Mouse (Mus musculus): Measurements from ENCODE around the gene Csgalnact2. TPM values are rescaled to one million over a fixed set of nuclear protein-coding genes. Genes with fewer than 3 reads are reported as not detected.
A peak's percentile ranks its signal among the peaks of the same experiment; 100 is the strongest.

Csgalnact2 gene
- total RNA-seq, 1 experiment from 2014 or later, result 77.9 TPM

GRCm38 (mm10) chr6:118150988-118151387 lies 12.0 kb upstream of the Csgalnact2 start:
- peak; percentile 28 to 55; a peak in 3 of 4 replicates for ATAC-seq (replicated peaks in 1 of 2; ENCODE audit: insufficient read depth in 1 of 2, low FRiP score in 2 of 2, low TSS enrichment in 1 of 2, low read depth in 1 of 2, poor library complexity in 2 of 2, severe bottlenecking in 2 of 2)

GRCm38 (mm10) chr6:118150538-118150937 lies 11.6 kb upstream of the Csgalnact2 start:
- peak in 1 of 2 experiments; percentile 43; a peak in 1 of 4 replicates for ATAC-seq (replicated peaks in 1 of 2; ENCODE audit: insufficient read depth in 1 of 2, low FRiP score in 2 of 2, low TSS enrichment in 1 of 2, low read depth in 1 of 2, poor library complexity in 2 of 2, severe bottlenecking in 2 of 2)

- no peak for ATAC-seq (replicated peaks in 1 of 2; ENCODE audit: insufficient read depth in 1 of 2, low FRiP score in 2 of 2, low TSS enrichment in 1 of 2, low read depth in 1 of 2, poor library complexity in 2 of 2, severe bottlenecking in 2 of 2)
These were observed 11.2 kb upstream of the Csgalnact2 start for GRCm38 (mm10) chr6:118150128-118150527.

- ATAC-seq (replicated peaks in 1 of 2; ENCODE audit: insufficient read depth in 1 of 2, low FRiP score in 2 of 2, low TSS enrichment in 1 of 2, low read depth in 1 of 2, poor library complexity in 2 of 2, severe bottlenecking in 2 of 2), result peak in 1 of 2 experiments; percentile 8; a peak in 1 of 4 replicates
These were observed 2.0 kb upstream of the Csgalnact2 start for GRCm38 (mm10) chr6:118140961-118141360.

- ATAC-seq (replicated peaks in 1 of 2; ENCODE audit: insufficient read depth in 1 of 2, low FRiP score in 2 of 2, low TSS enrichment in 1 of 2, low read depth in 1 of 2, poor library complexity in 2 of 2, severe bottlenecking in 2 of 2), result peak; percentile 47 to 54
These were observed 1.8 kb downstream of the Csgalnact2 start for GRCm38 (mm10) chr6:118137148-118137547.

- no peak for ATAC-seq (replicated peaks in 1 of 2; ENCODE audit: insufficient read depth in 1 of 2, low FRiP score in 2 of 2, low TSS enrichment in 1 of 2, low read depth in 1 of 2, poor library complexity in 2 of 2, severe bottlenecking in 2 of 2)
These were observed 4.5 kb downstream of the Csgalnact2 start for GRCm38 (mm10) chr6:118134461-118134860.

GRCm38 (mm10) chr6:118130022-118130421 lies 8.9 kb downstream of the Csgalnact2 start:
- no peak for ATAC-seq (replicated peaks in 1 of 2; ENCODE audit: insufficient read depth in 1 of 2, low FRiP score in 2 of 2, low TSS enrichment in 1 of 2, low read depth in 1 of 2, poor library complexity in 2 of 2, severe bottlenecking in 2 of 2)

- peak; percentile 62 to 65; a peak in 2 of 4 replicates for ATAC-seq (replicated peaks in 1 of 2; ENCODE audit: insufficient read depth in 1 of 2, low FRiP score in 2 of 2, low TSS enrichment in 1 of 2, low read depth in 1 of 2, poor library complexity in 2 of 2, severe bottlenecking in 2 of 2)
These were observed 11.0 kb downstream of the Csgalnact2 start for GRCm38 (mm10) chr6:118127827-118128487.

GRCm38 (mm10) chr6:118127198-118127597 lies 11.7 kb downstream of the Csgalnact2 start:
- peak in 1 of 2 experiments; percentile 23; a peak in 2 of 4 replicates for ATAC-seq (replicated peaks in 1 of 2; ENCODE audit: insufficient read depth in 1 of 2, low FRiP score in 2 of 2, low TSS enrichment in 1 of 2, low read depth in 1 of 2, poor library complexity in 2 of 2, severe bottlenecking in 2 of 2)

GRCm38 (mm10) chr6:118126577-118126976 lies 12.4 kb downstream of the Csgalnact2 start:
- no peak for ATAC-seq (replicated peaks in 1 of 2; ENCODE audit: insufficient read depth in 1 of 2, low FRiP score in 2 of 2, low TSS enrichment in 1 of 2, low read depth in 1 of 2, poor library complexity in 2 of 2, severe bottlenecking in 2 of 2)

GRCm38 (mm10) chr6:118122767-118123166 lies 16.2 kb downstream of the Csgalnact2 start:
- no peak for ATAC-seq (replicated peaks in 1 of 2; ENCODE audit: insufficient read depth in 1 of 2, low FRiP score in 2 of 2, low TSS enrichment in 1 of 2, low read depth in 1 of 2, poor library complexity in 2 of 2, severe bottlenecking in 2 of 2)

GRCm38 (mm10) chr6:118111810-118112209 lies 27.1 kb downstream of the Csgalnact2 start:
- 0 out of 4 replicates have a peak, but pooled peaks of 1 of the 2 experiments have one; percentile 10 for ATAC-seq (replicated peaks in 1 of 2; ENCODE audit: insufficient read depth in 1 of 2, low FRiP score in 2 of 2, low TSS enrichment in 1 of 2, low read depth in 1 of 2, poor library complexity in 2 of 2, severe bottlenecking in 2 of 2)

GRCm38 (mm10) chr6:118099311-118099802 lies 39.6 kb downstream of the Csgalnact2 start:
- ATAC-seq (replicated peaks in 1 of 2; ENCODE audit: insufficient read depth in 1 of 2, low FRiP score in 2 of 2, low TSS enrichment in 1 of 2, low read depth in 1 of 2, poor library complexity in 2 of 2, severe bottlenecking in 2 of 2), result peak; percentile 75 to 80

- ATAC-seq (replicated peaks in 1 of 2; ENCODE audit: insufficient read depth in 1 of 2, low FRiP score in 2 of 2, low TSS enrichment in 1 of 2, low read depth in 1 of 2, poor library complexity in 2 of 2, severe bottlenecking in 2 of 2), result no peak
These were observed 41.1 kb downstream of the Csgalnact2 start for GRCm38 (mm10) chr6:118097765-118098365.

- ATAC-seq (replicated peaks in 1 of 2; ENCODE audit: insufficient read depth in 1 of 2, low FRiP score in 2 of 2, low TSS enrichment in 1 of 2, low read depth in 1 of 2, poor library complexity in 2 of 2, severe bottlenecking in 2 of 2), result no peak
These were observed 48.1 kb downstream of the Csgalnact2 start for GRCm38 (mm10) chr6:118090827-118091226.

GRCm38 (mm10) chr6:118088750-118089440 lies 50.0 kb downstream of the Csgalnact2 start:
- no peak for ATAC-seq (replicated peaks in 1 of 2; ENCODE audit: insufficient read depth in 1 of 2, low FRiP score in 2 of 2, low TSS enrichment in 1 of 2, low read depth in 1 of 2, poor library complexity in 2 of 2, severe bottlenecking in 2 of 2)

GRCm38 (mm10) chr6:118087955-118088354 lies 51.0 kb downstream of the Csgalnact2 start:
- ATAC-seq (replicated peaks in 1 of 2; ENCODE audit: insufficient read depth in 1 of 2, low FRiP score in 2 of 2, low TSS enrichment in 1 of 2, low read depth in 1 of 2, poor library complexity in 2 of 2, severe bottlenecking in 2 of 2), result 0 out of 4 replicates have a peak, but pooled peaks have one; percentile 27 to 33

- no peak for ATAC-seq (replicated peaks in 1 of 2; ENCODE audit: insufficient read depth in 1 of 2, low FRiP score in 2 of 2, low TSS enrichment in 1 of 2, low read depth in 1 of 2, poor library complexity in 2 of 2, severe bottlenecking in 2 of 2)
These were observed 54.3 kb downstream of the Csgalnact2 start for GRCm38 (mm10) chr6:118084596-118084995.
